ENCODE assay signal across 11 mouse cellular contexts in the genomic region with DNA sequence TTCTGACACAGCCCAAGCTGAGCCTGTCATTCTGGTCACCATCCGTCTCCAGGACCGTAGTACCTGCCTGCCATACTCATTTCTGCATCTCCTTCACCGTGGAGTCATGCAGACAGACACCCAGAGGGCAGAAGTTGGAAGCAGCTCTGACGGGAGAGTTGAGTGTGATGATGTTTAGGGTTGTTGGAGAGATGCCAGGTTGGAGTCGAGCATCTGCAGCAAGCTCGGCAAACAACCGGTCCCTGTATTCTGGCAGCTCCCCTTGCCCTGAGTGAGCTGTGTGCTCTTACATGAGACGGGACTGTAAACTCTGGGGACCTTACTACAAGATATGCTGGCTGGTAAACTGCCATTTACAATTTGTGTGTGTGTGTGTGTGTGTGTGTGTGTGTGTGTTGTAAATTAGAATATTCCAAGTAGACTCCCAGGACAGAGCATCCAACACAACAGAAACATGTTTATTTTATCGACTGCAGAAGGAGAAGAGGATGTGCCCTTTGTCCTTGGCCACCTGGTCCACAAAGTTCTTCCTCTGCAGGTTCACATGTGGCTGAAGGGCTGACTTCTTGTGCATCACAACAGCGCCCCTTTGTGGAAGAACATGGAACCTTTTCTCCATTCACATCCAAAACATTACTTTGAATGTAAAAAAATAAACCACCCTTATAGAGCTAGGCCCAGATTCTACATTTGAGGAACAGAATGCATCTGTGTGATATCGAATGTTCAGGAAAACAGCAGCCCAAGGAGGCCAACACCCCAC. TPM values are rescaled to one million over a fixed set of nuclear protein-coding genes. Genes with fewer than 3 reads are reported as not detected.
A peak's percentile ranks its signal among the peaks of the same experiment; 100 is the strongest.
DNase-seq lines count a peak whose midpoint lies in the region; ATAC-seq lines count a peak whose summit lies in the region.
"Had no signal": no experiment of that assay in that cellular context is flagged by ENCODE, and none has a peak within 500 bp of the region (broad histone marks: within the 10 kb centered on the region; RNA-seq: fewer than 3 reads in every experiment).

No protein-coding gene starts in this region.

- no peak overlapping the region for H3K4me3 ChIP-seq in hindbrain, embryonic 11.5 days (ENCODE audit: low read depth, low read length)
- no peak overlapping the region for H3K4me3 ChIP-seq in hindbrain, embryonic 16.5 days (ENCODE audit: low read length)
- no peak overlapping the region for H3K4me3 ChIP-seq in lung, embryonic 15.5 days
- no peak overlapping the region for H3K4me3 ChIP-seq in forebrain, embryonic 11.5 days (ENCODE audit: low read depth, low read length)
- H3K4me3 ChIP-seq: embryonic facial prominence, embryonic 15.5 days; limb, embryonic 12.5 days had no signal

- no peak for ATAC-seq in hindbrain, embryonic 11.5 days (ENCODE audit: low FRiP score)
- no peak for ATAC-seq in hindbrain, embryonic 16.5 days
- ATAC-seq in lung, embryonic 15.5 days (ENCODE audit: borderline replicate concordance, extremely low read depth, low FRiP score, low TSS enrichment) = no peak
- no peak for ATAC-seq in forebrain, embryonic 11.5 days (replicated peaks; ENCODE audit: low FRiP score)

- H3K27ac ChIP-seq in hindbrain, embryonic 11.5 days (ENCODE audit: low read depth, low read length) = no peak overlapping the region
- no peak overlapping the region for H3K27ac ChIP-seq in hindbrain, embryonic 16.5 days (ENCODE audit: low read depth, low read length)
- 0 out of 2 replicates have a peak overlapping the region, but pooled peaks have one; percentile 5 for H3K27ac ChIP-seq in lung, embryonic 15.5 days
- no peak overlapping the region for H3K27ac ChIP-seq in forebrain, embryonic 11.5 days (ENCODE audit: low read depth, low read length)
- H3K27ac ChIP-seq: embryonic facial prominence, embryonic 15.5 days; limb, embryonic 12.5 days had no signal

- 72% methylated on average over 11 of the region's 11 CpGs for WGBS in hindbrain, embryonic 11.5 days
- 50% methylated on average over 11 of the region's 11 CpGs for WGBS in hindbrain, embryonic 16.5 days
- WGBS in lung, embryonic 15.5 days = 27% methylated on average over 11 of the region's 11 CpGs
- 74% methylated on average over 11 of the region's 11 CpGs for whole genome bisulfite sequencing in forebrain, embryonic 11.5 days

- H3K36me3 ChIP-seq in hindbrain, embryonic 11.5 days (ENCODE audit: control insufficient read depth, insufficient read depth, low read length) = no peaks in the 10 kb centered on the region
- H3K36me3 ChIP-seq in hindbrain, embryonic 16.5 days (ENCODE audit: control insufficient read depth, insufficient read depth, low read length) = no peaks in the 10 kb centered on the region
- H3K36me3 ChIP-seq in lung, embryonic 15.5 days = no peaks in the 10 kb centered on the region
- H3K36me3 ChIP-seq in forebrain, embryonic 11.5 days (ENCODE audit: control insufficient read depth, insufficient read depth, low read length) = no peaks in the 10 kb centered on the region
- H3K36me3 ChIP-seq: embryonic facial prominence, embryonic 15.5 days had no signal

- DNase-seq in hindbrain, embryonic 11.5 days (ENCODE audit: low spot score) = peak; percentile 53
- peak; percentile 38 for DNase-seq in urinary bladder, postnatal 14 days (ENCODE audit: low spot score)
- no peak for DNase-seq in urinary bladder, postnatal 4 days (ENCODE audit: low spot score in 2 of 2)
- DNase-seq in embryo, embryonic 10.5 days (ENCODE audit: low spot score) = peak; percentile 54
- no peak for DNase-seq in frontal cortex, postnatal 14 days (ENCODE audit: low spot score in 2 of 2)
- DNase-seq in forebrain, embryonic 11.5 days (ENCODE audit: low spot score) = no peak

- no peaks in the 10 kb centered on the region for H3K27me3 ChIP-seq in hindbrain, embryonic 11.5 days (ENCODE audit: control insufficient read depth, insufficient read depth, low read length)
- H3K27me3 ChIP-seq in hindbrain, embryonic 16.5 days (replicated peaks; ENCODE audit: control insufficient read depth, insufficient read depth, low read length) = no peaks in the 10 kb centered on the region
- no peaks in the 10 kb centered on the region for H3K27me3 ChIP-seq in lung, embryonic 15.5 days
- H3K27me3 ChIP-seq in forebrain, embryonic 11.5 days (ENCODE audit: control insufficient read depth, insufficient read depth, low read length) = no peaks in the 10 kb centered on the region
- H3K27me3 ChIP-seq: embryonic facial prominence, embryonic 15.5 days; limb, embryonic 12.5 days had no signal

- peaks cover 5% of the 10 kb centered on the region; the same call in 1 of the 2 replicates for H3K4me1 ChIP-seq in hindbrain, embryonic 11.5 days (replicated peaks; ENCODE audit: control insufficient read depth, insufficient read depth, low read length)
- H3K4me1 ChIP-seq in hindbrain, embryonic 16.5 days (ENCODE audit: control insufficient read depth, insufficient read depth, low read depth, low read length) = peaks cover 3% of the 10 kb centered on the region; the same call in 1 of the 2 replicates
- peaks cover 45% of the 10 kb centered on the region for H3K4me1 ChIP-seq in lung, embryonic 15.5 days
- 0 out of 2 replicates have a peak, but pooled peaks cover 2% of the 10 kb centered on the region for H3K4me1 ChIP-seq in forebrain, embryonic 11.5 days (replicated peaks; ENCODE audit: control insufficient read depth, insufficient read depth, low read length)

- H3K4me2 ChIP-seq in hindbrain, embryonic 11.5 days (replicated peaks; ENCODE audit: low read depth, low read length) = no peak overlapping the region
- H3K4me2 ChIP-seq in hindbrain, embryonic 16.5 days (ENCODE audit: low read length) = no peak overlapping the region
- H3K4me2 ChIP-seq in lung, embryonic 15.5 days = no peak overlapping the region
- H3K4me2 ChIP-seq in forebrain, embryonic 11.5 days (ENCODE audit: low read depth, low read length, severe bottlenecking) = no peak overlapping the region
- H3K4me2 ChIP-seq: embryonic facial prominence, embryonic 15.5 days; limb, embryonic 12.5 days had no signal

- H3K9me3 ChIP-seq in hindbrain, embryonic 11.5 days (ENCODE audit: control insufficient read depth, low read length) = no peaks in the 10 kb centered on the region
- H3K9me3 ChIP-seq in hindbrain, embryonic 16.5 days (ENCODE audit: control insufficient read depth, low read length) = no peaks in the 10 kb centered on the region
- H3K9me3 ChIP-seq in lung, embryonic 15.5 days = no peaks in the 10 kb centered on the region
- H3K9me3 ChIP-seq in forebrain, embryonic 11.5 days (ENCODE audit: control insufficient read depth, low read length) = no peaks in the 10 kb centered on the region
- H3K9me3 ChIP-seq: embryonic facial prominence, embryonic 15.5 days; limb, embryonic 12.5 days had no signal

- no peak overlapping the region for H3K9ac ChIP-seq in hindbrain, embryonic 11.5 days (ENCODE audit: low read depth, low read length)
- H3K9ac ChIP-seq in hindbrain, embryonic 16.5 days (ENCODE audit: low read depth, low read length) = no peak overlapping the region
- no peak overlapping the region for H3K9ac ChIP-seq in lung, embryonic 15.5 days
- no peak overlapping the region for H3K9ac ChIP-seq in forebrain, embryonic 11.5 days (ENCODE audit: low read length)
- H3K9ac ChIP-seq: embryonic facial prominence, embryonic 15.5 days; limb, embryonic 12.5 days had no signal

RNA-seq across cellular contexts. Expression of gene Hexdc, which starts 2.6 kb away (rescaled TPM):
- 6.2 and 7.0 TPM in 2 replicates for polyA plus RNA-seq in hindbrain, embryonic 11.5 days (2014; fragmentation: Nextera tagmentation; extraction: Ambion mirVana)
- polyA plus RNA-seq in hindbrain, embryonic 16.5 days (2015; fragmentation: Nextera tagmentation; extraction: Ambion mirVana) = 31.4 and 37.9 TPM in 2 replicates
- 5.9 and 8.8 TPM in 2 replicates for polyA plus RNA-seq in lung, embryonic 15.5 days (2015; fragmentation: Nextera tagmentation; extraction: Ambion mirVana)
- polyA plus RNA-seq in forebrain, embryonic 11.5 days (2014; fragmentation: Nextera tagmentation; extraction: Ambion mirVana) = 7.3 and 7.8 TPM in 2 replicates

RNA-seq across cellular contexts. Expression of gene Ogfod3, which starts 2.9 kb away (rescaled TPM):
- 17.0 and 19.2 TPM in 2 replicates for polyA plus RNA-seq in hindbrain, embryonic 11.5 days (2014; fragmentation: Nextera tagmentation; extraction: Ambion mirVana)
- 32.7 and 33.3 TPM in 2 replicates for polyA plus RNA-seq in hindbrain, embryonic 16.5 days (2015; fragmentation: Nextera tagmentation; extraction: Ambion mirVana)
- polyA plus RNA-seq in lung, embryonic 15.5 days (2015; fragmentation: Nextera tagmentation; extraction: Ambion mirVana) = 25.7 and 27.9 TPM in 2 replicates
- 20.3 and 20.5 TPM in 2 replicates for polyA plus RNA-seq in forebrain, embryonic 11.5 days (2014; fragmentation: Nextera tagmentation; extraction: Ambion mirVana)

RNA-seq across cellular contexts. Expression of gene Cybc1, which starts 27.5 kb away (rescaled TPM):
- 42.6 and 43.9 TPM in 2 replicates for polyA plus RNA-seq in hindbrain, embryonic 11.5 days (2014; fragmentation: Nextera tagmentation; extraction: Ambion mirVana)
- 36.8 and 41.0 TPM in 2 replicates for polyA plus RNA-seq in hindbrain, embryonic 16.5 days (2015; fragmentation: Nextera tagmentation; extraction: Ambion mirVana)
- polyA plus RNA-seq in lung, embryonic 15.5 days (2015; fragmentation: Nextera tagmentation; extraction: Ambion mirVana) = 35.2 and 35.3 TPM in 2 replicates
- 31.7 and 39.2 TPM in 2 replicates for polyA plus RNA-seq in forebrain, embryonic 11.5 days (2014; fragmentation: Nextera tagmentation; extraction: Ambion mirVana)

RNA-seq across cellular contexts. Expression of gene Narf, which starts 35.4 kb away (rescaled TPM):
- polyA plus RNA-seq in hindbrain, embryonic 11.5 days (2014; fragmentation: Nextera tagmentation; extraction: Ambion mirVana) = 75.4 and 79.1 TPM in 2 replicates
- 85.9 and 89.8 TPM in 2 replicates for polyA plus RNA-seq in hindbrain, embryonic 16.5 days (2015; fragmentation: Nextera tagmentation; extraction: Ambion mirVana)
- 47.7 and 51.9 TPM in 2 replicates for polyA plus RNA-seq in lung, embryonic 15.5 days (2015; fragmentation: Nextera tagmentation; extraction: Ambion mirVana)
- polyA plus RNA-seq in forebrain, embryonic 11.5 days (2014; fragmentation: Nextera tagmentation; extraction: Ambion mirVana) = 58.9 and 70.1 TPM in 2 replicates

RNA-seq across cellular contexts. Expression of gene Uts2r, which starts 41.5 kb away (rescaled TPM):
- 0.23 and 0.25 TPM in 2 replicates for polyA plus RNA-seq in hindbrain, embryonic 11.5 days (2014; fragmentation: Nextera tagmentation; extraction: Ambion mirVana)
- polyA plus RNA-seq in hindbrain, embryonic 16.5 days (2015; fragmentation: Nextera tagmentation; extraction: Ambion mirVana) = 0.73 and 0.89 TPM in 2 replicates
- polyA plus RNA-seq in lung, embryonic 15.5 days (2015; fragmentation: Nextera tagmentation; extraction: Ambion mirVana) = 0.09 TPM in 1 of 2 replicates, not detected in the other
- not detected in 2 replicates for polyA plus RNA-seq in forebrain, embryonic 11.5 days (2014; fragmentation: Nextera tagmentation; extraction: Ambion mirVana)
- polyA plus RNA-seq: stomach, embryonic 14.5 days had no signal

Comparison
In these comparisons a context has a peak if more than half of its experiments do, and no peak if none do; other contexts are left out.
1. DNase-seq: peak in hindbrain, embryonic 11.5 days (single experiment), urinary bladder, postnatal 14 days (single experiment) and embryo, embryonic 10.5 days (single experiment); none in urinary bladder, postnatal 4 days (0 of 2), frontal cortex, postnatal 14 days (0 of 2) and forebrain, embryonic 11.5 days (single experiment).